Mouse (Mus musculus) T-helper 17 cell (primary cell): Measurements from ENCODE around the gene Gsta2.
"Not testable (repeated sequence)": the region's sequence is repeated elsewhere in the genome, so short reads cannot be mapped to it uniquely, and the experiment has no call there.

Experiments
- in situ Hi-C, 2 experiments: fragments of 300-600 bp; cut with MboI, MseI; formaldehyde crosslinking; loops; 1 replicate in 1 of 2; 2 replicates in 1 of 2; pipeline ENCODE4 v1.15.1; 2025; ENCODE audit warnings: high pct_unique_total_duplicates in 2 of 2

Gene Gsta2

GRCm38 (mm10) chr9:78314696-78315095 is 40.9 kb downstream of the Gsta2 start, which contains the start of gene Omt2a:
Omt2a (minus strand) TSS chr9:78314796.
- in situ Hi-C loops: no loop called here

GRCm38 (mm10) chr9:78308122-78308521 is 47.5 kb downstream of the Gsta2 start:
- in situ Hi-C loops: not testable (repeated sequence)

GRCm38 (mm10) chr9:78299143-78299542 is 56.4 kb downstream of the Gsta2 start:
- in situ Hi-C loops: loop anchor here in 1 of 2 experiments (5.0 kb wide), 1 partner anchor 38 kb away; no protein-coding TSS in a partner anchor

DNA sequence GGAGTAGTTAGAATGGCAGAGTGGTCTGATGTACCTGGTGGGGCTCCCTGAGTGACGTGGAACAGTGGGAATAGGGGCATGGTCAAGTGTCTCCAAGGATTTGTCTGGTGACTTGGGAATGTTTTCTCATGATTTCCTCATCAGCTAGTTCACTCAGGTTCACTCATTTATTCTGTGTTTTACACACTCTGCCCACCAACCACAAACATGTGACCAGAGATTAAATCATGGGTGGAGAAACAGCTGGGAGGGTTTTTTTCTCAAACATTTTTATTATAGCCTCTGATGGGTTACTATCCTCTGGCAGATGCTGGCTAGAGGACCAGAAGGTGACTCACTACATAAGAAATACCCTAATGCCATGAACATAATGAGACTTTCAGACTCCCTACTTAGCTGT is 57.4 kb downstream of the Gsta2 start:
- in situ Hi-C loops: loop anchor here in 1 of 2 experiments (5.0 kb wide), 1 partner anchor 39 kb away; no protein-coding TSS in a partner anchor

- in situ Hi-C loops: loop anchor here in 1 of 2 experiments (5.0 kb wide), 1 partner anchor 41 kb away; no protein-coding TSS in a partner anchor
These were observed 59.5 kb downstream of the Gsta2 start for GRCm38 (mm10) chr9:78296089-78296488.

GRCm38 (mm10) chr9:78294781-78295180 is 60.8 kb downstream of the Gsta2 start:
- in situ Hi-C loops: loop anchor here (5.0 kb wide), 2 partner anchors 43 to 53 kb away; no protein-coding TSS in a partner anchor

- in situ Hi-C loops: loop anchor here in 1 of 2 experiments (5.0 kb wide), 1 partner anchor 54 kb away; no protein-coding TSS in a partner anchor
These were observed 61.9 kb downstream of the Gsta2 start for GRCm38 (mm10) chr9:78293683-78294082.

GRCm38 (mm10) chr9:78292462-78292861 is 63.1 kb downstream of the Gsta2 start:
- in situ Hi-C loops: loop anchor here in 1 of 2 experiments (5.0 kb wide), 1 partner anchor 55 kb away; no protein-coding TSS in a partner anchor

DNA sequence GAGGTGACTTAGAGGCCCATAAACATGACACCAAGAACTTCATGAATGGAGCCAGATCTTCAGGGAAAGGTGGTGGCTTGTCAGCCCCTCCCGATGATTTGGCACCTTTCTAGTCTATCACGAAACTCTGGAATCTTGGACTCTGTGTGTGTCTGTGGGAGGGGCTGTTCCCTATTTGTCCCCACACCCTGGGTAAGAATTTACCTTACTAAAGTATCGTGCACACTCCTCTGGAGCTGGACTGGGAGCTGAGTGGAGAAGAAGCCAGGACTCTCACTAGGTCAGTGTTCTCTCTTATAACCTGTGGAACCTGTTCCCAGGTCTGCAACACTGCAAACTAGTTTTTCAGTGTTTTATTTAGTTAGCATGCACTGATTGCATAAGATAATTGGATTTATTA is 65.9 kb downstream of the Gsta2 start, which contains the start of gene Gm10639:
TSS of gene Gm10639 (plus strand) at position 201 of the 400 bp plus-strand sequence.
- in situ Hi-C loops: loop anchor here in 1 of 2 experiments (5.0 kb wide), 1 partner anchor 58 kb away; no protein-coding TSS in a partner anchor

DNA sequence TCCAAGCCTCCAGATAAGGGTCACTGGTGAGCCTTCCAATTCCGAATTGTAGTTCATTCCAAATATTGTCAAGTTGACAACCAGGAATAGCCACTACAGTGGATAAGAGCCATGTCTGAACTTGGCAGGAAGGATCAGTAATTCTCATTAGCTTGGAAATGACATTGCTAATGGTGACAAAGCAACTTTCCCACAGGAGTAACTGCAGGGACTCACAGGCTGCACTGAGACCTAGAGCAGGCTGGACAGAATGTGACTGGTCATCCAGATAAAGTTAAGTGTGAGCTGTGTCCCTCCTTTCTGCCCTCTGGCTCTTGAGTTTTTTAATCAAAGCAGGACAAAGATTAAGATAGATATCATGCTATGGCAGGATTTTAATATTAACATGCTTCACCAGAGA is 66.5 kb downstream of the Gsta2 start:
- in situ Hi-C loops: not testable (repeated sequence)

DNA sequence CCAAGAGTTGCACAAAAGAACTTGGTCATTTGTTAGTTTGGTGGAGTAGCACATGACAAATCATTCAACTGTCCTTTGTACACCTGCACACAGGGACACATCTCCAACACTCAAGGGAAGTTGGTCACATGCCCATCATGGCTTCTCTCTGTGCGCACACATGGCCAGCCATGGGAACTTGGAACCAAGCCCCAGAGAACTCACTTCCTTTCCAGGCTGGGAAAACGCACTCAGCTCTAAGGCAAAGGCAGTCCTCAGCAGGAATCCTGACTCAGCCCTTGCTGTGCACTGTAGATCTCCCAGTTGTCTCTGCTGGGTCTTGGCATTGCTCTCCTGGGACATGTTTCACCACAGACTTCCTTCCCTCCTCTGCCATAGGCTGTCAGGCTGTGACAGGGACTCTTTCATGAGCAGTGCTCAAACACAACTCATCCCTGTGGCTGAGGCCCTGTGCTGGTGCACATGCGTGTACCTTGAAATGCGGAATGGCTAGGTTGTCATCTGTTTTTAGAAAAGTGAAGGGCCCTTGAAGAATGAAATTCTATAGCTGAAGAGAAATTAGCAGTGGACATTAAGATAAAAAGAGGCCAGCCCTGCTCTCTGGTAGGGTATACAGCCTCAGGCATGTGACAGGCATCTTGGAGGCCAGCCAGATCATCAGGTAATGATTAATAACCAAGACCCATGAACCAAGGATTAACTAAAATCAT is 73.4 kb downstream of the Gsta2 start:
- in situ Hi-C loops: not testable (repeated sequence)
